ENCODE assay signal across 8 mouse cellular contexts in genomic region chr7:123398828-123399227, GRCm38 (mm10). TPM values are rescaled to one million over a fixed set of nuclear protein-coding genes. Genes with fewer than 3 reads are reported as not detected.
A peak's percentile ranks its signal among the peaks of the same experiment; 100 is the strongest.
DNase-seq lines count a peak whose midpoint lies in the region; ATAC-seq and TF ChIP-seq lines count a peak whose summit lies in the region.

No protein-coding gene starts in this region.

- no peak overlapping the region for H3K4me2 ChIP-seq in forebrain, embryonic 16.5 days (ENCODE audit: low read length)
- H3K4me2 ChIP-seq in intestine, embryonic 14.5 days (ENCODE audit: low read length): no peak overlapping the region

- H3K9ac ChIP-seq in ES-E14 (ENCODE audit: insufficient read depth, low read depth, low read length, poor library complexity, severe bottlenecking): no peak overlapping the region
- no peak overlapping the region for H3K9ac ChIP-seq in forebrain, embryonic 16.5 days (replicated peaks; ENCODE audit: low read depth, low read length)
- H3K9ac ChIP-seq in intestine, embryonic 14.5 days (ENCODE audit: low read length): no peak overlapping the region

- H3K27ac ChIP-seq in ES-E14 (ENCODE audit: insufficient read depth, low read depth, low read length, poor library complexity, severe bottlenecking): no peak overlapping the region
- no peak overlapping the region for H3K27ac ChIP-seq in forebrain, embryonic 16.5 days (ENCODE audit: low read length)
- no peak overlapping the region for H3K27ac ChIP-seq in intestine, embryonic 14.5 days (ENCODE audit: low read depth)
- H3K27ac ChIP-seq in limb, embryonic 10.5 days: no peak overlapping the region

- in situ Hi-C loops in ES-E14 (cut with MboI; ENCODE audit: low sequenced_read_pairs in 2 of 2, unreplicated experiment in 2 of 2): no loop called here

- peak; percentile 18 for DNase-seq in 3134 (ENCODE audit: extremely low read depth, insufficient read length, low spot score)
- DNase-seq in ES-E14 (ENCODE audit: low read depth, low spot score): peak; percentile 63
- peak; percentile 62 for DNase-seq in cerebellum, adult 11-12 months
- DNase-seq in intestine, embryonic 14.5 days (ENCODE audit: low spot score): peak; percentile 71
- peak; percentile 55 for DNase-seq in limb, embryonic 10.5 days (ENCODE audit: low spot score)
- DNase-seq in naive thymus-derived CD4-positive, alpha-beta T cell, adult 2 months (ENCODE audit: low read depth): peak; percentile 37
- peak; percentile 27 for DNase-seq in thymus, postnatal 4 days

- H3K27me3 ChIP-seq in forebrain, embryonic 16.5 days (replicated peaks; ENCODE audit: control insufficient read depth, insufficient read depth, low read length): no peaks in the 10 kb centered on the region
- H3K27me3 ChIP-seq in intestine, embryonic 14.5 days (replicated peaks; ENCODE audit: control insufficient read depth, insufficient read depth, low read length): no peaks in the 10 kb centered on the region
- H3K27me3 ChIP-seq in limb, embryonic 10.5 days (ENCODE audit: low read depth, poor library complexity, severe bottlenecking): no peaks in the 10 kb centered on the region

- peaks cover 0 to 12% of the 10 kb centered on the region in 2 experiments; a peak in 2 of 4 replicates for H3K4me1 ChIP-seq in ES-E14 (ENCODE audit: control insufficient read depth in 2 of 2, insufficient read depth in 2 of 2, low read length in 2 of 2, poor library complexity in 1 of 2)
- no peaks in the 10 kb centered on the region; the same call in 1 of the 2 replicates for H3K4me1 ChIP-seq in forebrain, embryonic 16.5 days (replicated peaks; ENCODE audit: control insufficient read depth, insufficient read depth, low read length)
- no peaks in the 10 kb centered on the region for H3K4me1 ChIP-seq in intestine, embryonic 14.5 days (replicated peaks; ENCODE audit: control insufficient read depth, insufficient read depth, low read length)
- no peaks in the 10 kb centered on the region for H3K4me1 ChIP-seq in limb, embryonic 10.5 days

- WGBS in forebrain, embryonic 16.5 days: 26% methylated on average over 7 of the region's 7 CpGs
- 27% methylated on average over 7 of the region's 7 CpGs for WGBS in intestine, embryonic 14.5 days
- WGBS in limb, embryonic 10.5 days: 24% methylated on average over 7 of the region's 7 CpGs

- H3K4me3 ChIP-seq in ES-E14 (ENCODE audit: insufficient read depth in 1 of 2, low read depth in 1 of 2, low read length in 2 of 2, poor library complexity in 1 of 2, severe bottlenecking in 1 of 2): no peak overlapping the region
- no peak overlapping the region for H3K4me3 ChIP-seq in forebrain, embryonic 16.5 days (replicated peaks; ENCODE audit: low read length)
- no peak overlapping the region for H3K4me3 ChIP-seq in intestine, embryonic 14.5 days (ENCODE audit: low read depth, low read length)
- H3K4me3 ChIP-seq in limb, embryonic 10.5 days: no peak overlapping the region

- peaks cover 3% of the 10 kb centered on the region for H3K36me3 ChIP-seq in ES-E14 (ENCODE audit: control insufficient read depth, insufficient read depth, low read length, poor library complexity, severe bottlenecking)
- H3K36me3 ChIP-seq in forebrain, embryonic 16.5 days (ENCODE audit: control insufficient read depth, insufficient read depth): peaks cover 3% of the 10 kb centered on the region; the same call in 1 of the 2 replicates
- H3K36me3 ChIP-seq in intestine, embryonic 14.5 days (ENCODE audit: control insufficient read depth, insufficient read depth, low read length): peaks cover 22% of the 10 kb centered on the region; the same call in 1 of the 2 replicates
- peaks cover 25% of the 10 kb centered on the region for H3K36me3 ChIP-seq in limb, embryonic 10.5 days

- H3K9me3 ChIP-seq in ES-E14 (ENCODE audit: control insufficient read depth, insufficient read depth, low read depth, low read length): no peaks in the 10 kb centered on the region
- H3K9me3 ChIP-seq in forebrain, embryonic 16.5 days (ENCODE audit: control insufficient read depth, low read length): no peaks in the 10 kb centered on the region
- H3K9me3 ChIP-seq in intestine, embryonic 14.5 days (ENCODE audit: control insufficient read depth, low read length): no peaks in the 10 kb centered on the region
- H3K9me3 ChIP-seq in limb, embryonic 10.5 days (replicated peaks): no peaks in the 10 kb centered on the region

- peak; percentile 72 for ATAC-seq in forebrain, embryonic 16.5 days
- peak; percentile 70; the same call in 1 of the 2 replicates for ATAC-seq in intestine, embryonic 14.5 days (replicated peaks; ENCODE audit: low FRiP score, low TSS enrichment, low read depth)

TF ChIP-seq in ES-E14, 5 proteins besides CTCF, POLR2A, EP300 and RAD21:
- TF ChIP-seq ZC3H11A (IDR thresholded peaks at IDR 0.05; ENCODE audit: borderline replicate concordance, low read depth, low read length) (peak; percentile 27; the same call in 1 of the 2 replicates), ZNF384 (IDR thresholded peaks at IDR 0.05; ENCODE audit: low read depth, low read length) (no peak)

RNA-seq across cellular contexts. Expression of gene Arhgap17, which starts 29.1 kb away (rescaled TPM):
- 9.5 and 9.8 TPM in 2 replicates for total RNA-seq in ES-E14 (2012; rRNA removed)
- 9.5 and 9.8 TPM in 2 replicates for polyA plus RNA-seq in forebrain, embryonic 16.5 days (2015; fragmentation: Nextera tagmentation; extraction: Ambion mirVana)
- polyA plus RNA-seq in intestine, embryonic 14.5 days (2014; fragmentation: Nextera tagmentation; extraction: Ambion mirVana): 27.2 and 28.9 TPM in 2 replicates
- 28.6 and 31.5 TPM in 2 replicates for polyA plus RNA-seq in limb, embryonic 10.5 days (2016; fragmentation: Nextera tagmentation; extraction: Ambion mirVana)

RNA-seq across cellular contexts. Expression of gene Lcmt1, which starts 29.2 kb away (rescaled TPM):
- total RNA-seq in ES-E14 (2012; rRNA removed): 29.6 and 31.8 TPM in 2 replicates
- 100 and 105 TPM in 2 replicates for polyA plus RNA-seq in forebrain, embryonic 16.5 days (2015; fragmentation: Nextera tagmentation; extraction: Ambion mirVana)
- polyA plus RNA-seq in intestine, embryonic 14.5 days (2014; fragmentation: Nextera tagmentation; extraction: Ambion mirVana): 46.3 and 48.8 TPM in 2 replicates
- 51.4 and 55.6 TPM in 2 replicates for polyA plus RNA-seq in limb, embryonic 10.5 days (2016; fragmentation: Nextera tagmentation; extraction: Ambion mirVana)

Comparison
In these comparisons a context has a peak if more than half of its experiments do, and no peak if none do; other contexts are left out.
1. DNase-seq: peak in every context shown above with its lines; median percentile 71 in intestine, embryonic 14.5 days; 63 in ES-E14; 62 in cerebellum, adult 11-12 months; 55 in limb, embryonic 10.5 days; 37 in naive thymus-derived CD4-positive, alpha-beta T cell, adult 2 months; 27 in thymus, postnatal 4 days; 18 in 3134.